Mouse (Mus musculus) spleen, postnatal 10 days (tissue): ENCODE data around the gene Izumo1r.
"Not testable (repeated sequence)": the region's sequence is repeated elsewhere in the genome, so short reads cannot be mapped to it uniquely, and the experiment has no call there.

Experiments
- DNase-seq, 2 experiments: peaks; one replicate each; pipeline ENCODE4 v3.0.0; 2021 to 2022; ENCODE audit warnings: low spot score in 2 of 2

Gene Izumo1r

DNA sequence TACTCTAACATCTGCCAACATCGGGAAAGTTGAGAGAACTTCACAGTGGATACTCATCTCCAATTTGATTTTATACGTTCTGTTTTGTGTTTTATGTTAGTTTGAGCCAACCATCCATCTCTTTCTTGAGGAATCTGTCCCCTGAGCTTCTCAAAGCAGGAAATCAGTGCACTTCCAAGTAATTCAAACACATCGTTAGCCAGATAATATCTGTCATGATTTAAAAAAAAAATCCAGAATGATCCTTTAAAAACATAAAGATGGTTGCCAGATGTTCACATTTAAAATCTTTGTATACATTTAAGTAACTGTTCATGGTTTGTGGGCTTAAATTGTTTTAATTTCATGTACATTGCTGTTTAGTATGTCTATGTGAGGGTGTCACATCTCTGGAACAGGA lies 2.2 kb upstream of the Izumo1r start:
- no peak for DNase-seq

DNA sequence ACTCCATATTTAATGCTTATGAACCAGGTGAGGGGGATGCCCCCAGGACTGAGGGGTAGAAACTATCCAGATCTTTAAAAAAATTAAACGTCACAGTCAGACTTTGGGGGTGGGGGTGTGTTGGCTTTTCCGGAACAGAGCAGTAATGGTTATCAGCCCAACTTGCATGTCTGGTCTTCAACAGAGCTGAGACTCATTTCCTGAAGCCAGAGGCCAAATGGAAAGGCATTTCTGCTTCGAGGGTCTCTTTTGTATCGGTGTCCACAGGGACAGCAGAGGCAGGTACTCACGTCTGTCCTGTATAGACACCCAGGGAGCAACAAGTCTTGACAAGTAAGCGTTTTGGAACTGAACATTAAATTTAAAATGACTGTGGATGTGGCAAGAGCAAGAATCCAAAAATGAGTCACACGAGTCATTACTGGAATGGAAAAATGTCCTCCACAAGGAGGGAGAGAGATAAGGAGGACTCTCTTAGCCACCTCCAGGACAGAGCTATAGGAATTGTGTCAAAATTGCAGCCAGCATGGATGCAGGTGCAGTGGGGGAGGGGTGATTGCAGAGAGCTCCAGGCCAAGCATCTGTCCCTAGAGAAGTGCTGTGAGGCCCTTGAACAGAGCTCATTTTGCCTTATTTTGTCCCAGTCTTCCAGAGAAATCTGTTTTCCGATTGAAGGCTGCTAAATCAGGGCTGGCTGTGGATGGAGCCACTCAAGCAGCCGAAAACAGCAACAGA lies 1.2 kb upstream of the Izumo1r start:
- no peak for DNase-seq

DNA sequence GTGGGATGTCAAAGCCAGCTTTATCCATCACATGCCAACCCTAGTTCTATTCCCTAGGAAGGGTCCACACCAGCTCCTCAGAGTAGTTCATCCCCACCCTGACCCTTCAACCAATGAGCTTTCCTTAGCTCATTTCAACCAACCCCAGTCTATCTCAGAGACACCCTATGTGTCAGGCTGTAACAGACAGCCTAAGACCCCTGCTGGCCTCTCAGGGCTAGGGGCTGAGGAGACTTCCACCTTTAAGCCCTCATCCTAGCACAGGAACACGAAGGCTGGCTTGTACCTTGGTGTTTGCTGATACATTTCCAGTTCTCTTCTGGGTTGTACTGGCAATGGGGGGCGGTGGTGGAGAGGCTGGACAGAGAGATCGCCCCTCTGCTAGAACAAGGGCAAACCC lies 743 bp downstream of the Izumo1r start:
- no peak for DNase-seq

DNA sequence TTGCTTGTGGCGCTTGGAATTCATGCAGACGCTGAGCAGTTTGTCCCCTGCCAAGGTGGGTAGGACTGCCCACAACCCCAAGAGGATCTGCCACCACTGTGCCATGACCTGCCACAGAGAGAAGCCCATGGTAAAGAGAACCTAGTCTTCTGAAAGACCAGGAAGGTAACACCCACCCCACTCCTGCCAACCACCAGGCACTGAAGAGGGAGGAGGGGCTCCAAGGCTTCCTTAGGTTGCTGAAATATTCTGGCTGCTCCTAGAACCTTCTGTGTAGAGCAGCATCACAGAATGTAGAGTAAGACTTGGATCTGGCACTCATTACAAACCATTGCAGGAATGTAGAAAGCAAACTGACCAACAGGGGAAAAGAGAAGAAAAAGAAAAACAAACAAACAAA lies 1.3 kb downstream of the Izumo1r start:
- DNase-seq = no peak

DNA sequence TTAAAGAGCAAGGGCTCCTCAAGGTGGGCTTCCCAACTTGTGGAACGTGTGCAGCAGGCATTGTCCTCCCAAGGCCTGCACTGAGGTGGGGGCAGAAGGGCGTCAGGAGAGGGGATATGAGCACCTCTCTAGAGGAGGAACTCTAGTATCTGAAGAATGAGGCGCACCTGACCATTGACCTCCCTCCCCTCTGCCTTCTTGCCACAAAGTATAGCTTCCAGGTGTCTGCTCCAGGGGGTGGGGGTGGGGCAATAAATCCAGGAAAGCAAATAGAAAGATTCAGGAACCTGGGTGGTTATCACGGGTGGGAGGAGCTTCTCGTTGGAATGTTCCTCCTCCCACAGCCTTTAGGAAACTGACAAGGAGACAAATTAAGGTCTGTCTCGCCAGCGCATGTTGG lies 2.0 kb downstream of the Izumo1r start:
- no peak for DNase-seq

DNA sequence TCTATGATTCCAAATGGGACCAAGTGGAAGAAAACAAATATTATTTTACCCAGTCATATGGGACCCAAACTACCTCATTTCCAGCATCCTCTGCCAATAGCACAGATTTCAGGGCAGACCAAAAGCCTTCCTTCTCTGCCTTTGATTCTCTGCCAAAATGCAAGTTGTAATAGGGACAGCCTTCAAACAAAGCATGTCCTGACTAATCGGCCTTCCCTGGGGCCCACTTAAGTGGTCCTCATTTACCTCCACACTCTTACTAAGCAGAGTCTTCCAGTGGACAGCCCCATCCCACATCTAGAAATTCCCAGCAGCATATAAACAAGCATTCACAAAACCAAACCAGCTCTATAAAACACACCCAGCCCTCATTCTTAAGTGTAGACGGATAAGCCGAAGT lies 6.6 kb downstream of the Izumo1r start:
- no peak for DNase-seq

DNA sequence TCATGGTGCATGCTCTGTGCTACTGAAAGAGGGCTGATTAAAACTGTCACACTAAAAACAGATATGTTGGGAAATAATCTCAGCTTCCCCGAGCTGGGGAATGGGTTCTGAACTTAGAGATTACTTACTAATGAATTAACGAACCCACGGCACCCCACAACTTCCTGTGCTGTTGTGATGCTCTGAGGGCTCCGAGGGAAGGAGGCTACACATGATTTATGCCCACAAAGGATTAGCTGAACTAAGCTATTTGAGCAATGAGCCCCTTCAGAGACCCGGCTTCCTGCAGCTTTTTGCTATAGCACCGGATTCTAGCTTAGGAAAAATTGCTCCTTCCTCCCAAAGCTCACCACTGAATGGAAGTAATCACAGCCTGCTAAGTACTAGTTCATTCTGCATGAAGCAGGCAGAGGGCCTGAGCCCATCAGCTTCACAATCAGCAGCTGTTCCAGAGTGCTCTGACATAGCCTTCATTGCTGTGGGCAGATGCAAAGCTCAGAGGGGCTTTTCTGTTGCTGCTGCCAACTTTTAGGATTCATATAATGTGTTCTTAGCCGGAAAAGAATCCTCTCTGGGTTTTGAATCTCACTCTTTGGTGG lies 8.4 kb downstream of the Izumo1r start:
- DNase-seq = no peak

DNA sequence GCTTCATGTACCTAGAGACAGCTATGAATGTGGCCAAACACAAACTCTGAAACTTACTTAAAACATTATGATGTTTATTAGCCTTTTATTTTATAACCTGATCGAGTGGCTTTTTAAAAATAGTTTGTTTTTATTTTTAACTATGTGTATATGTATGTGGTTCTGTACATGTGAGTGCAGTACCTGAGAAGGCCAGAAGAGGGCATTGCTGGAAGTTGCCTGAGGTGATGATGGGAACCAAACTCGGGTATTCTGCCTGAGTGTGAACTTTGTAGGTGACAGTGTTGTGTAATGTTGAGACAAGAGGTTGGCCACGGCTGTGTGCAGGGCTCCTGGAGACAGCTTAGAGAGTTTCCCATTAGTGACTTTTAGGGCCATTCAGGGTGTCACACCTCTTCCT lies 9.1 kb downstream of the Izumo1r start:
- no peak for DNase-seq

DNA sequence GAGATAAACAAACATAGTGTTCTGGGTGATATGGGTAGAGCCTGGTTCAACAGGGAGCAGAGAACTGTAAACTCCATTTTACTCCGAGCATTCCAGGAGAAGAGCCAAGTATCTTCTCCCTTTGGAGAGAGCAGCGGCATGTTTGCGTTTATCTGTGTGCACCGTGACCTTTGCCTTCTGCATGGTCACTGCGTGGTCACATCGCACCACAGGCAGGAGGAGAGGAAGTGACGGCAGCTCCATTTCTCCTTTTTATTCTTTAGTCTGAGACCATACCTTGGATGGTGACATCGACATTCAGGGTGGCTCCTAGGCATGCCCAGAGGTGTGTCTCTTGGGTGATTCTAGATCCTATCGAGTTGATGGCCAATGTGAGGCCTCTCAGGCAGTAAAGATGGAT lies 10.4 kb downstream of the Izumo1r start:
- no peak for DNase-seq

DNA sequence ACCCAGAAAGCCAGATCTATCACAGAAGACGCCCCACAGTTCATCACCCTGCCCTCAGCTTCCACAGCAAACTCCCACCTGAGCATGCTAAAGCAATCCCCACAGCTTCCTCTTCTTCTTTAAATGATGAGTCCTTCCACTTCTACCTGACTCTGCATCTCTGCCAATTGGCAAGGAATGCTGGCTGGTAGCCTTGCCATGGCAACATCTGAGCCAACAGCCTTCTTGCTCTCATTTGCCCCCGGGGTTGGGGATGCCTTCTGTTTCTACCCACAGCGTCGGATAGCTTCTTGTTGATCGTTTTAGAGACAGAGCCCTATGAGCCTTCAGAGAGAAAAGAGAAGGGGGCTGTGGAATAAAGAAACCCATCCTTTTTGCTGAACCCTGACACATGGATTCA lies 11.9 kb downstream of the Izumo1r start:
- DNase-seq = no peak

DNA sequence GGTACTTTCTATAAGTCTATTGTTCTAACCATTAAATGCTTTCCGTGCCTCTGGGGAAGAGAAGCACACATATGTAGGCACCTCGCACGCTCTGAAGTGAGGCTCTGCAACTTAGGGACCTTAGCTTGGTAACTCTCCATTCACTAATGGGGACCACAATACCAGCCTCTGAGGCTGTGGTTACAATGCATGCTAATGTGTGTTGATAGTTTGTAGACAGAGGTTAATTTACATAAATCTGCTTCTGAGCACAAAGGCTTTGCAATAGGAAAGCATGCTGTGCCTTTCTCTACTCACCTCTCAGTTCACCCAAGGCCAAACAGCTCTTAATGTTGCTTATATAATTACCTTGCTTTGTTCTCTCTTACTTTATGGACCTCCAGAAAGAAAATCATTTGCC lies 13.1 kb downstream of the Izumo1r start:
- no peak for DNase-seq

DNA sequence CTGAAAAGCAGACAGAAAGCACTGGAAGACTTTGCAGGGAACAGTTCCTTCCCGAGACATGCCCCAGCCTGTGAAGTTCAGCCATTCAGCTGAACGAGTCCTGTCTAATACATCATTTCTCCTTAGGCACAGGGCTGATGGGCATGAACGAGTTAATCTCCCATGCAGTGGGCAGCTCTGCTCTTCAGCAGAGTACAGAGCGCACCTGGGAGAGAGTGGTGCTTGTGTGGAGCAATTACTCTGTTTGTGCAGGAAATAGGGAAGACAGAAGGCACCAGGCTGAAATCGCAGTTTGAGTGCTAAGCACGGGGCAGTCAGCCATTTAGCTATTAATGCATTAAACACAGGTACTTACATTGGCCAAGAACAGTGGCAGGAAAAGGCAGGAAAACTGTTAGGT lies 15.1 kb downstream of the Izumo1r start:
- DNase-seq = no peak

DNA sequence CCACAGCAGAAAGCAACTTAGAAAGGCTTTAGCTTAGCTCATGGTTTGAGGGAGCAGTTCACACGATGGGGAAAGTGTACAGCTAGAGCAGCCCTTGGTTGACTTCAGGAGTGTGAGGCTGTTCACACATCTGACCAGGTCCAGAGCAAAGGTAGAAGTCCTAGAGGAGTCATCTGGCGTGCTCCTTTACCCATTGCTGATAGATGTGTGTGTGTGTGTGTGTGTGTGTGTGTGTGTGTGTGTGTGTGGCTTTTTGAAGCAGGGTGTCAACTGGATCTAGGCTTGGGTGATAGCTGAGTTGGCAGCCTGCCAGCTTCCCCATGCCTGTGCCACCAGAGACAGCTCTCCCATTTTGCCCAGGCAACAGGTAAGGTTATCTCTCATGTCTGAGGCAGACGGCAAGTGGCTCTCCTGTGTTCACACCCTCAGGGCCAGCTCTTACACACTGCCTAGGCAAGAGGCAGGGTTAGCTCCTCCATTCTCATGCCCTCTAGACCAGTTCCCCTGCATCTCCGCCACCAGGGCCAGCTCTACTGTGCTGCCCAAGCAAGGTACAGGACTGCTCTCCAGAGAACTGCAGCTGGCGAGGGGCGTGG lies 15.9 kb downstream of the Izumo1r start:
- DNase-seq = peak in 1 of 2 experiments; percentile 36

DNA sequence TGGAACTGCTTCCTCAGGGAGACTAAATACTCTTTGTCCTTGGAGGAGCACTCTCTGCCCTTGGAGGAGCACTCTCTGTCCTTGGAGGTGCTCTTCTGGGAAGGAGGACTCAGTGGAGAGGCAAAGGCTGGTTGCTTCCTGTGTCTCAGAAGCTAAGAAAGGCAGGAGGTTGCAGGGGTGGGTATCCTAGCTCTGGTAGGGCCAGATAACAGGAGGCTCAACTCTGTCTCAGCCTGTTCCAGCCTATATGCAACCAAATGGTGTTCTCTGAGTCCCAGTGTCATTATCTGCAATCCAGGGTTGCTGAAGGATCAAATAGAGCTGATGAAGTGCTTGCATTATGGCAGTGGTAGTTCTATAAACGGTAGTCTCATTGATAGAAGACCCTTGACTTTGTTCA lies 17.8 kb downstream of the Izumo1r start:
- no peak for DNase-seq

DNA sequence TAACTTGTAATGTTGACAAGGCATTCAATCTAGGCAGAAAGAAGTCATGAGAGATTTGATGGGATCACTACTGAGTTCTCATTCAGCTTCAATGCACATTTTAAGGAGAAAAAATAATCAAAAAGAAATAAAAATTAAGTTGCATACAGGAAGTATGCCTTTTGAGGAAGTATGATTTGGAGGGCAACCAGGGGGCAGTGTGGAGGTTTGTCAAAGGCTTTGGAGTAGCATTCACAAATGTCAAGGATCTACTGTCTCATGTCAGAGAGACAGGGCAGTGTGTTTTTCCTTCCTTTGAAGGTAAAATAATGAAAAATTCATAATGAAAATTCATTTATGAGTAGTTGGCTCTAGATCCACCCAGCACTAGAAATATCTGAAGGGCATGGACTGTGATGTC lies 18.6 kb downstream of the Izumo1r start:
- peak in 1 of 2 experiments; percentile 63 for DNase-seq

DNA sequence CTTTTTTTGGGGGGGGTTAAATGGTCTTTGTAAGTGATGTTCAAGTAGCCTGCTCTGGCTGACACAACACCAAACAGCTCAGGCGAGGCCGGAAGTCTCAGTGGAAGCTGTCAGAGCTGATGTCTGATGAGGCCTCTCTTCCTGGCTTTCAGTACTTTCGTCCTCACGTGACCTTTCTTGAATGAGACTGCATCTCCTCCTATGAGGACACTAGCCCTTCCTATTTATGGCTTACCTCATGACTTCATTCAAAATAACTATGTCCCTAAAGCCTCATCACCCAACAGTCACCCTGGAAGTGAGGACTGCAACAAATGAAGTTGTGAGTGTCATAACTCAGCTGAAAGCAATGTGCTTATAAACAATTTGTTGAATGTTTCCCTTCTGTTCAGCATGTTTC lies 19.1 kb downstream of the Izumo1r start:
- no peak for DNase-seq

DNA sequence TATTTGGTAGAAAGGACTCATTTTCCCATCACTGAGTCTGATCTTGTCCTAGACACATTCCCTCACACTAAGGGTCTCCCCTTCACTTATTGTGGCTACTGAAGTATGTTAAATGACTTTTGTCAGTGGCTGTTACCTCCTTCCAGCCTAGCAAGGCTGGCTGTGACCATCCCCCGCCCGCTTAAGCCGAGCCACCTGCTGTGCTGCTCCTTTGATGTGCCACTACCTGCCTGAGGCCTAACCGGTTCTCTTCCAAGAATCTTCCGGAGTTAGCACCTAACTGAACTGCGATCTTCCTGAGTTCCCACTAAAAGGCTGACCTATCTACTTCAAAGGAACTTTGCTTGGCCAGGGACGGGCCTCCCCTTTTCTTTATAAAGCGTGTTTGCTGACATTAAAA lies 27.2 kb downstream of the Izumo1r start:
- DNase-seq = not testable (repeated sequence)

DNA sequence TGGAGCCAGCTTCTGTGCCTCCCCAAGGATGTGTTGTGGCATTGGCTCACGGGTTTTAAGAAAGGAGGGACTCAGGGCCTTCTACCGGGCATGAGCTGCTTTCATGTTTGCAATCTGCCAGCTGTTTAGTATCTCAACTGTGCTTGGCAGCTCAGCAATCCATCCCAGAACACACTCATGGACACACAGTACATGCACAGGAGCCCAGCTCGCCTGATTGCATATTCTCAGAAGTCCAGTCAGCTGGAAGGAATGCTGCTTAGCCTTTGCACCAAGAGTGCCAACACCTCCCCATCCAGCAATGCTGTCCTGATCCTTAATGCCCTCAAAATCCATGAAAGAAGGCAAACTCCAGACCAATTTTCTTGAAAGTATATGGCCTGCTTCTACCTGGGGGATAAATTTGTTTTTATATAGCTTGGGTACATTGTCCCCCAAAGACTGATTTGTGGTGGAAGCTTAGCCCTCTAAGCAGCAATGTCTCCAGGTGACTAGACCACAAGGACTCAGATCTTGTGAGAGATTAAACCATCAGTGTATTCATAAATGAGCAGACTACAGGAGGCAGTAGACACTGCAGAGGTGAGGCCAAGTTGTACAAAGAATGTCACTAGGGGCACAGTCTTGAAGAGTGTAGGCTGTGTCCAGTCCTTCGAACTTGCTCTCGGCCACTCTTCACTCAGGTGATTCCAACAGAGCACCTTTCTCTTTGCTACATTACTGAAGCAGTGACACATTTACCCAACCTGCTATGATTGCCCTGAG lies 27.8 kb downstream of the Izumo1r start:
- no peak for DNase-seq

DNA sequence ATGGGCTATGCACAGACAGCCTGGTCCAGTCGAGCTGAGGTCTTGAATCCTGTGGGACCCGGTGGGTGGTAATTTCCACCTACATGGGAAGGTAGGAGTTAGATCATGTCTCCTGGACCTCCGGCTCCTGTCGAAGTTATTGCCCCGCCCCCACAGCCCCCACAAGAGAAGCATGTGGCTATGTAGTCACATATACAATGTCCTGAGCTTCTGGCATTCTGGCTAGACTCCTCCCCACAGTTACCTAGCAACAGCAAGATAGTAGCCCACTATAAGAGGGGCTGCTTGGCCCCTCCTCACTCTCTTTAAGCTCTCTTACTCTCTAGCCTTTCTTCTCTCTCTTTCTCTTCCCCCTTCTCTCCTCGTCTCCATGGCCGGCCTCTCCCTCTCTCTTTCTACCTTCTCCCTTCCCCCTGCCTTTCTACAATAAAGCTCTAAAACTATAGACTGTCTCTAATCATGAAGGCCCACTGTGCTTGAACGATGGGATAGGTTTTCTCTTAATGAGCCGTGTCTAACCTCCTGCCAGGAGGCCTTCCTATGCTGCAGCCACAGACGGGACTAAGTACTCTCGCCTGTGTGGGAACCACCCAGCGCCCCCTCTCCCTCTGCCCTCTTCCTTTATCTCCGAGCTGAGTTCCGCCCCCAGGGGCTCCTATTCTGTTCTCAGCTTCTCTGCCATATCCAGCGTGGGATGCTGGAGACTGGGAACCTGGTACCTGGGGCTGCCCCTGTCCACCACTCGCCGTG lies 31.4 kb downstream of the Izumo1r start:
- no peak for DNase-seq

DNA sequence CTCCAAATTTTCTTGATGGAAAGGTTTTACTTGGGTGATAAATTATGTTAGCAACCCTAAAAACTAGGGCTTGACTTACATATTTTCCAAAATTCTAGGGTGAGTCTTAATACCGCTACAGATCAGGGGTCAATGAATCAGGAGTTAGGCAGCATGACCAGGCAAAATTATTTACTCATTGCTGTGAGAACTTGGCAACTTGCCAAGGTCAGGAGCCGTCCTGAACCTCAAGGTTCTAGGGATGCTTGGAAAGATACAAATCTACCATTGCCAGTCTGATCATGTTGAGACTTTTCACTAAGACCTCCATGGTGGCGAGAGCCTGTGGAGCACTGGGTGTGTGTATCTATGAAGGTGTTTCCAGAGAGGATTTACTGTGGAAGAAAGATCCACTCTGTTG lies 32.2 kb downstream of the Izumo1r start:
- no peak for DNase-seq

DNA sequence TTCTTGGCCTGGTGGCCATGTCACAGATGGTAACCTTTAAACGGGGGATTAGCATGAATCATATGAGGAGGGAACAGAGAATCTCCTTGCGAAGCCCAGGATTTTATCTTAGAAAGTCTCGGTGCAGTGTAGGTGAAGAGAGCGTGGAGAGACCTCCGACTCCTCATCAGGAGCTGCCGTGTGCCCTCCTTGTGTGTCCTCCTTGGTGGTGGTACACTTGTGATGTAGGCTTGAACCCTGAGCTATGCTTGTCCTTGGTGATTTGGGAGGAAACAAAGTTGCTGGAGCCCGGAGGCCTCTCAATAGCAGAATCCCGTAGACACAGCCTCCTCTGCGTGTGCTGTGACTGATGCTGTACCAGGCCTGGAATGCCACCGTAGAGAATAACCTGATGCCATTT lies 32.9 kb downstream of the Izumo1r start:
- no peak for DNase-seq

DNA sequence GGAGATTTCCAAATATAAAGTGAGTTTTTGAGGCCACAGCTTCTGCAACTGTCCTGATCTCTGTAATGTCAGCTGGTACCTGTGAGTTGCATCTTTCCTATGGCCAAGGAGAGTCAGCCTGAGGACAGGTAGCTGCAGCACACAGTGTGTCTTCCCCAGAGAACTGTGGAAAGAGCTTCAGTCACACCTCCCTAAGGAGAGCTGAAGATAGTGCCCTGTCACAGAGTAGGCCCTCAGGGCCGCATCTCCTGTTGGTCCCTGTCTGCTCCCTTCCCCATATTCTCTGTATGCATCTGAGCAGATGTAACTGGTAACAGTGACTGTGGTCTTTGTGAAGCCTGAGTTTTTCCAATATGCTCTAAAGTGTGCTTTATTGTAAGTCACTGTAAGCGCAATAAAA lies 33.4 kb downstream of the Izumo1r start:
- DNase-seq = no peak
